Mouse (Mus musculus) thymus, adult 2 months (tissue): ENCODE results near the gene Stra6. TPM values are rescaled to one million over a fixed set of nuclear protein-coding genes. Genes with fewer than 3 reads are reported as not detected.

Experiments
- DNase-seq: peaks from one replicate; pipeline ENCODE4 v3.0.0; 2021
- H3K27ac ChIP-seq: fragments of 200-500 bp; 2 replicates; pipeline ENCODE4 v1.5.1; 2012; ENCODE audit warnings: low read length, control low read depth; ENCODE audit not compliant: control insufficient read depth, insufficient read depth
- H3K27me3 ChIP-seq: fragments of 200-500 bp; 2 replicates; pipeline ENCODE4 v1.6.1; 2012; ENCODE audit warnings: mild to moderate bottlenecking, low read length, moderate library complexity, mixed read lengths; ENCODE audit not compliant: control insufficient read depth, insufficient read depth
- H3K36me3 ChIP-seq: fragments of 200-500 bp; 2 replicates; pipeline ENCODE4 v1.6.1; 2012; ENCODE audit warnings: mild to moderate bottlenecking, low read length, moderate library complexity; ENCODE audit not compliant: control insufficient read depth, insufficient read depth
- H3K4me1 ChIP-seq: fragments of 200-500 bp; replicated peaks from 2 replicates; pipeline ENCODE4 v1.6.1; 2012; ENCODE audit warnings: low read length; ENCODE audit not compliant: control insufficient read depth, insufficient read depth
- H3K4me3 ChIP-seq: fragments of 200-500 bp; 2 replicates; pipeline ENCODE4 v1.5.1; 2012; ENCODE audit warnings: mild to moderate bottlenecking, low read length, control low read depth, moderate library complexity; ENCODE audit not compliant: control insufficient read depth, insufficient read depth
- CTCF ChIP-seq: fragments of 200-500 bp; IDR thresholded peaks from 2 replicates; pipeline ENCODE4 v1.5.1; 2012; ENCODE audit warnings: mild to moderate bottlenecking, control low read depth, low read length, moderate library complexity, borderline replicate concordance; ENCODE audit not compliant: control insufficient read depth, poor library complexity, insufficient read depth; ENCODE audit errors: extremely low read depth
- POLR2A ChIP-seq: fragments of 200-500 bp; IDR thresholded peaks from 2 replicates; pipeline ENCODE4 v1.6.1; 2012; ENCODE audit warnings: mild to moderate bottlenecking, low read length, control low read depth, moderate library complexity; ENCODE audit not compliant: control insufficient read depth, poor library complexity, insufficient read depth; ENCODE audit errors: extremely low read depth
- WGBS: fragments of 180-500 bp; shearing (Covaris S2); methylation state at CpG from one replicate; pipeline ENCODE4 v1.1.7; 2018; 5-methylcytosine and 5-hydroxymethylcytosine counted together
- polyA plus RNA-seq: library from polyadenylated mRNA; depleted of rRNA; stranded (reverse); fragments of >200 nt; gene quantifications from 2 replicates; pipeline ENCODE4 v1.2.3, GENCODE M21; 2012; rRNA removed

Stra6 gene
- 5.2 and 6.1 TPM in 2 replicates for polyA plus RNA-seq

DNA sequence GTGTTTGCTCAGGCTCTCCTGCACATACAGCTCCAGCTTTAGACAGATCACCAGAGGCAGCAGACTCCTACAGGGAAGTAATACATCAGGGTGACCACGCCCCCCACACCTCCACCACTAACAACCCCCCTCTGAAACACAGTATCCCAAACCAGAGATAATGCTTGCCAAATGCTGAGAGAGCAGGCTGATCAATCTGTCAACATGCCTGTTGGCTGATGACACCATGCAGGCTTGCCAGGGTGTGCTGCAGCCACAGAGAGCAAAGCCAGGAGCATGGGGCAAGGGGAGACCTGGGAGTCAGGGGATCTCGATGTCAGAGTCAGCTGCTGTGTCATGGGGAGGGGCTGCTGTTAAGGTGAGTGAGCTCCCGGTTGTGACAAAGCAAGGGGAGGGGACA is at the start of gene Stra6:
Gene Stra6, plus strand, starts transcription at position 258 of the 400 bp plus-strand sequence.
- Histone ChIP-seq H3K27me3 (no peaks in the 10 kb centered on the region), H3K36me3 (no peaks in the 10 kb centered on the region), H3K27ac (no peak within 1 kb of the TSS), H3K4me3 (no peak within 1 kb of the TSS), H3K4me1 (no peaks in the 10 kb centered on the region)
- WGBS = 12% methylated on average over 3 of the region's 3 CpGs
- DNase-seq = no peak
- TF ChIP-seq CTCF (no peak), POLR2A (no peak)

DNA sequence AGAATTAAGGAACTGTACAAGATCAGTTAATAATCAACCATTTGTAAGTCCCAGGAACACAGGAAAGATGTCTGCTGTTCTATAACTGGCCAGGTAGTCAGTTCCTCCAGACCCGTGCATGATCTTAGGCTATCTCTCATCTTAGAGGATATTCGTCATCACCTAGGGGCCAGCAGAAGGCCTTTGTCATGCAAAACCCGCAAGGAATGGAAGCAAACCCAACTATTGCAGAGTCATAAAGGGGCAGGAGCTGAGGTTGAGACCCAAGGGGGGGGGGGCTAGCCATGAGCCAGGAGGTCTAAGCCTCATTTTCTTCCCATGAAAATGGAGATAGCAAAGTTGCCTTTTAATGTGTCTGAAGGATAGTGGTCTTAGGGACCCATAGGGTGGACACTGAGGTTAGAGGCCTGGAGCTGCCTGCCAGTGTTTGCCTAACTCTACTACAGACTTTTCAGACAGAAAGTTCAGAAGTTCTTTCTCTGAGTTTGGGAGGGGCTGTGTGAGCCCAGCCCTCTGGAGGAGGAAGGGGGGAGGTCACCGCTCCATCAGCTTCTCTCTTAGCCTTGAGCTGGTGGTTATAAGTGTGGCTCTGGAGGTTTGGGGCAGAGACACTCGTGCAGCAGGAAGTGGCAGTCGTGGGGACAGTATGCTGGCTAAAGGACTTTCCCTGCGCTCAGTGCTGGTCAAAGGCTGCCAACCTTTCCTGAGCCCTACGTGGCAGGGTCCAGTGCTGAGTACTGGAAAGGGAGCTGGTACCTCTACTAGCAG is 49.0 kb upstream of the Stra6 start:
- no peak for DNase-seq
- H3K4me1 ChIP-seq = peaks cover 5% of the 10 kb centered on the region; the same call in 1 of the 2 replicates
- H3K27ac ChIP-seq = no peak overlapping the region
- H3K36me3 ChIP-seq = no peaks in the 10 kb centered on the region
- no peak for TF ChIP-seq CTCF
- TF ChIP-seq POLR2A = no peak
- no peaks in the 10 kb centered on the region for H3K27me3 ChIP-seq
- H3K4me3 ChIP-seq = no peak overlapping the region
- 15% methylated on average over 8 of the region's 8 CpGs for WGBS

- Histone ChIP-seq H3K4me3 (no peak overlapping the region), H3K36me3 (no peaks in the 10 kb centered on the region), H3K4me1 (peaks cover 5% of the 10 kb centered on the region; the same call in 1 of the 2 replicates), H3K27me3 (no peaks in the 10 kb centered on the region), H3K27ac (no peak overlapping the region)
- no peak for DNase-seq
- no peak for TF ChIP-seq POLR2A
- TF ChIP-seq CTCF = no peak
- WGBS = 99% methylated on average over 6 of the region's 6 CpGs
Measured at GRCm38 (mm10) chr9:58015856-58016255, 47.7 kb upstream of the Stra6 start.

- Histone ChIP-seq H3K27ac (no peak overlapping the region), H3K27me3 (no peaks in the 10 kb centered on the region; the same call in 1 of the 2 replicates), H3K36me3 (no peaks in the 10 kb centered on the region), H3K4me1 (peaks cover 5% of the 10 kb centered on the region; the same call in 1 of the 2 replicates), H3K4me3 (no peak overlapping the region)
- TF ChIP-seq CTCF = no peak
- no peak for TF ChIP-seq POLR2A
- 86% methylated on average over 3 of the region's 3 CpGs for WGBS
- no peak for DNase-seq
Measured at GRCm38 (mm10) chr9:58016962-58017361, 46.6 kb upstream of the Stra6 start.

- no peak for DNase-seq
- Histone ChIP-seq H3K27ac (no peak overlapping the region), H3K36me3 (no peaks in the 10 kb centered on the region), H3K4me1 (peaks cover 5% of the 10 kb centered on the region; the same call in 1 of the 2 replicates), H3K27me3 (no peaks in the 10 kb centered on the region; the same call in 1 of the 2 replicates), H3K4me3 (no peak overlapping the region)
- WGBS = 95% methylated on average over 5 of the region's 5 CpGs
- TF ChIP-seq POLR2A (no peak), CTCF (no peak)
Measured at GRCm38 (mm10) chr9:58018385-58018784, 45.2 kb upstream of the Stra6 start.

GRCm38 (mm10) chr9:58025995-58026394 is 37.6 kb upstream of the Stra6 start:
- TF ChIP-seq CTCF = no peak
- TF ChIP-seq POLR2A = no peak
- no peaks in the 10 kb centered on the region for H3K36me3 ChIP-seq
- 95% methylated on average over 9 of the region's 9 CpGs for WGBS

More at GRCm38 (mm10) chr9:58025995-58026394, 37.6 kb upstream of the Stra6 start:
- no peaks in the 10 kb centered on the region for H3K4me1 ChIP-seq
- no peak for DNase-seq
- H3K27ac ChIP-seq = no peak overlapping the region
- H3K4me3 ChIP-seq = no peak overlapping the region
- no peaks in the 10 kb centered on the region; the same call in 1 of the 2 replicates for H3K27me3 ChIP-seq
